Mouse (Mus musculus) intestine, embryonic 16.5 days (tissue): ENCODE measurements at regions not wholly inside any gene's neighbourhood (a gene's known extent, or its start where the extent isn't known, plus 50 kb on each side); places are given as distances from the start of the nearest gene placed in this dataset.

ENCODE experiments used
- ATAC-seq: fragments of 200-750 bp; cut with Nextera tagmentation; 2 replicates; pipeline ENCODE4 v1.8.0; 2017; ENCODE audit warnings: moderate TSS enrichment, moderate library complexity
- H3K27ac ChIP-seq: fragments of 300-500 bp; sonication (generic); 2 replicates; pipeline ENCODE4 v1.5.1; 2014; ENCODE audit warnings: mild to moderate bottlenecking, low read length
- H3K27me3 ChIP-seq: fragments of 300-500 bp; sonication (generic); replicated peaks from 2 replicates; pipeline ENCODE4 v1.6.1; 2014; ENCODE audit warnings: low read length, control low read depth, mixed read lengths; ENCODE audit not compliant: control insufficient read depth, insufficient read depth
- H3K36me3 ChIP-seq: fragments of 300-500 bp; sonication (generic); 2 replicates; pipeline ENCODE4 v1.6.1; 2014; ENCODE audit warnings: low read length, control low read depth; ENCODE audit not compliant: control insufficient read depth, insufficient read depth
- H3K4me1 ChIP-seq: fragments of 300-500 bp; sonication (generic); 2 replicates; pipeline ENCODE4 v1.6.1; 2014; ENCODE audit warnings: low read length, control low read depth, mixed read lengths; ENCODE audit not compliant: control insufficient read depth, insufficient read depth
- H3K4me2 ChIP-seq: fragments of 300-500 bp; sonication (generic); 2 replicates; pipeline ENCODE4 v1.6.1; 2014; ENCODE audit warnings: low read depth, low read length, control low read depth
- H3K4me3 ChIP-seq: fragments of 300-500 bp; sonication (generic); 2 replicates; pipeline ENCODE4 v1.5.1; 2014; ENCODE audit warnings: mild to moderate bottlenecking, low read length
- H3K9ac ChIP-seq: fragments of 300-500 bp; sonication (generic); 2 replicates; pipeline ENCODE4 v1.6.1; 2014; ENCODE audit warnings: low read depth, low read length
- H3K9me3 ChIP-seq: fragments of 300-500 bp; sonication (generic); 2 replicates; pipeline ENCODE4 v1.6.1; 2016; ENCODE audit warnings: low read length, control low read depth; ENCODE audit not compliant: control insufficient read depth
- WGBS: fragments of 180-500 bp; shearing (Covaris S2); extraction: QIAGEN DNeasy Blood & Tissue Kit; methylation state at CpG from one replicate; pipeline ENCODE4 v1.1.7; 2014; 5-methylcytosine and 5-hydroxymethylcytosine counted together

DNA sequence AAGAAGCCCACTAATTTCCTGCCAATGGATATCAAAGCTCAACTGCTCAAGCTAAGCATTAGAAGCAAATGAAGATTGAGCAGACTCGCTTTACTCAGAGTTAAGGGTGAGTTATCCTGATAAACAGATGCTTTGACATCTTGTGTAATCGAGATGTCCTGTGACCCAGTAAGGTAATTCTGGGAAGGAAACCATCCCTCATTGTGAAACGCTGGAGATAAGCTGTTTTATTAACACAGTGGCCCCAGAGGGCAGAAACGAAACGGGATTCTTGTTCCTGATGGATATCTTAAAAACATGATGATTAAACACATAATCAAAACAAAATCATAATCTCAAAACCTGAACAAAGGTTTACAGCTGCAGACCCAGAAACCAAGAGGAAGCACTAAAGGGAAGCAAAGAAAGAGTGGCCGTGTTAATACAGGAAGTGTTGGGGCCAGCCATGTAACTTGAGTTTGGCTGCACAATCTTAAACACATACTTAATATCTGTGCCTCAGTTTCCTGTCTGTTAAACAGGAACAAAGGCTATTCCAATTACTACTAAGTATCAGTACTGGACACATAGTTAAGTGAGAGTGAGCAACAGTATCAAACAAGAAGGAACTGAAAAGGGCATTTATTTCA lies 184.2 kb downstream of the Gm12728 start:
- WGBS: 36% methylated on average over 6 of the region's 6 CpGs
- 0 out of 2 replicates have a peak, but pooled peaks cover 5% of the 10 kb centered on the region for H3K4me1 ChIP-seq
- no peak overlapping the region for H3K9ac ChIP-seq
- no peak overlapping the region for H3K27ac ChIP-seq
- H3K27me3 ChIP-seq: no peaks in the 10 kb centered on the region
- no peak overlapping the region for H3K4me3 ChIP-seq
- no peaks in the 10 kb centered on the region for H3K9me3 ChIP-seq
- peak; percentile 63 for ATAC-seq
- H3K36me3 ChIP-seq: no peaks in the 10 kb centered on the region
- no peak overlapping the region for H3K4me2 ChIP-seq

DNA sequence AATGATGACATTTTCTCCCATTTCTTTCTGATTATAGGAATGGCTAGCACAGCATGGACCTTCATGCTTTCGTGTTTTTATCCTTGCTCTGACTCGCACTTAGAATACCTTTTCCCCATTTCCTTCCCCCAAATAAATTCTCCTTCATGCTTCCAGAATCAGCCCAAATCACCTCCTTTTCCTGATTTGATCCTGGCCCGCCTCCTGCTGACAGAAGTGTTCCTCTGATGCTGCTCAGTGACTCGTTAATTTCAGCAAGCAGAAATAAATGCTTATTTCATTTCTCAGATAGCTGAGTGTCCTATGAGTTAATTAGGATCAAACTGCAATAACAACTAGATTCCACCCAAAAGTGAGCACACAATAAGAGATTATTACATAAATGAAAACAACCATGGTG lies 185.3 kb downstream of the Gm12728 start:
- no peaks in the 10 kb centered on the region for H3K4me1 ChIP-seq
- no peaks in the 10 kb centered on the region for H3K27me3 ChIP-seq
- H3K9ac ChIP-seq: no peak overlapping the region
- no peaks in the 10 kb centered on the region for H3K36me3 ChIP-seq
- H3K27ac ChIP-seq: no peak overlapping the region
- H3K4me2 ChIP-seq: no peak overlapping the region
- 77% methylated on average over 4 of the region's 4 CpGs for WGBS
- no peak for ATAC-seq
- no peak overlapping the region for H3K4me3 ChIP-seq
- H3K9me3 ChIP-seq: no peaks in the 10 kb centered on the region

DNA sequence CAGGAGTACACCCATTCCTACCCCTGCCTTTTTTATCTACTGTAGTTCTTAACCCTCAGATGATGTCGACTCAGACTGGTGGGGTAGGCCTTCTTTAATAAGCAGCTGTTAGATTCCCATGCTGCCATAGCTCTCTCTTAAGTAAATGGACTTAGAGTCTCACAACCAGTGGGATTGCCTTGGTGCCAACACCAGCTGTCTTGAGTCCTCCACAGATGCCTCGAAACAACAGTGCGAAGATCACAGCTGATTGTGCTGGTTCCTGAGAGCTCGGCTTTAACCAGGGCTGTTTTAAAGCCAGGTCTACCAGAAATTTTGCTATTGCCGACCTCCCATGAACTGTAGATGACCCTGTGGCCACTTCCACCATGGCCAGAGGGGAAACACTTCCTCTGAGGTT lies 189.4 kb downstream of the Gm12728 start:
- Histone ChIP-seq H3K36me3 (no peaks in the 10 kb centered on the region), H3K9ac (no peak overlapping the region), H3K4me3 (no peak overlapping the region), H3K9me3 (no peaks in the 10 kb centered on the region), H3K4me2 (no peak overlapping the region), H3K27ac (no peak overlapping the region), H3K4me1 (no peaks in the 10 kb centered on the region), H3K27me3 (no peaks in the 10 kb centered on the region)
- ATAC-seq: no peak
- WGBS: 86% methylated on average over 5 of the region's 5 CpGs

DNA sequence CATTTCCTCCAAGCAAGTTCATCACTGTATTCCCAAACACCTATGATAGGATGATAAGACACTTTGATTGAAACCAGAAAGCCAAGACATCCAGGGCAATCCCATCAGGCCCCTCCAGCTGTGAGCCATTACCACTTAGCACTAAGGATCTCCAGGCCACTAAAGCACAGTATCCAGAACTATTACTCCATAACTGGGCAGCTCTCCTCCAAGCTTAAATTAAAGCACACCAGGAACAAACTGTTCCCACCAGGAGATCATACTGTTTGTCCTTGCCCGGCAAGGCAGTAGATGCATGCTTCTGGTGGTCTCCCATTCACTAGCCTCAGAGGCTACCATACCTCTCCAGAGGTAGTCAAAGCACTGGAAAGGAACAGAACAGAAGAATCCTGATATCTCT lies 193.3 kb downstream of the Gm12728 start:
- H3K27ac ChIP-seq: no peak overlapping the region
- no peaks in the 10 kb centered on the region for H3K36me3 ChIP-seq
- H3K4me3 ChIP-seq: no peak overlapping the region
- WGBS: 79% methylated on average over 1 of the region's 1 CpGs
- H3K4me1 ChIP-seq: no peaks in the 10 kb centered on the region
- no peaks in the 10 kb centered on the region for H3K27me3 ChIP-seq
- H3K9me3 ChIP-seq: no peaks in the 10 kb centered on the region
- no peak overlapping the region for H3K9ac ChIP-seq
- no peak overlapping the region for H3K4me2 ChIP-seq
- ATAC-seq: no peak

DNA sequence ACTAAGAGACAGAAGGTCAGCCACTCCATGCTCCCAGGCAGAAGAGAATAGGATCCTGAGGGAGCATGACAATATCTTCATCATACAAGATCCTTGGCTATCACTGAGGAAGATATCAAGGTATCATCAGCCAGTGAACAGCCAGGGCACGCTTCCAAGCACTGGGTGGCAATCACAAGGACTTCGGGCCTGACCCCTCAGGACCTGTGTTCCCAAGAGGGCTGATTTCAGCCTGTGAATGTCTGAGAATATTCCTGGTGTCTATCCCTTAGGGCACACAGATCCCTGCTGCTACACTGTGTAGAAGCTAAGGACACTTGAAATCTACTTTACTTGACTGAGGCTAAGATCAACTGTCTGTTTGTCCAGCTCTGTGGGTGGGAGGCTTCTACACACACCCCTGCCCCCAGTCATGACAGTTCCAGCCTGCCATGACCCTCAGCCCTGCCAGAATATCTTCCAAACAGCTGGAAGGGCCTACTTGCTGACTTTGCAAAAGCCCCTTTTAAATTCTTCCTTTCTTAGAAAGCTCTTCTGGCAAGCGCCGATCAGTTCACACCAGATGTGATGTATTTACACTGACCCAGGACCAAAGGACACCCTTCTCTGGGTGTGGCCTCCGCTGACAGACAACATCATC lies 198.4 kb downstream of the Gm12728 start:
- Histone ChIP-seq H3K9ac (no peak overlapping the region), H3K4me2 (no peak overlapping the region), H3K9me3 (no peaks in the 10 kb centered on the region), H3K27ac (no peak overlapping the region), H3K36me3 (no peaks in the 10 kb centered on the region), H3K27me3 (no peaks in the 10 kb centered on the region), H3K4me3 (no peak overlapping the region), H3K4me1 (no peaks in the 10 kb centered on the region)
- ATAC-seq: peak; percentile 48; the same call in 1 of the 2 replicates
- 63% methylated on average over 5 of the region's 5 CpGs for WGBS

DNA sequence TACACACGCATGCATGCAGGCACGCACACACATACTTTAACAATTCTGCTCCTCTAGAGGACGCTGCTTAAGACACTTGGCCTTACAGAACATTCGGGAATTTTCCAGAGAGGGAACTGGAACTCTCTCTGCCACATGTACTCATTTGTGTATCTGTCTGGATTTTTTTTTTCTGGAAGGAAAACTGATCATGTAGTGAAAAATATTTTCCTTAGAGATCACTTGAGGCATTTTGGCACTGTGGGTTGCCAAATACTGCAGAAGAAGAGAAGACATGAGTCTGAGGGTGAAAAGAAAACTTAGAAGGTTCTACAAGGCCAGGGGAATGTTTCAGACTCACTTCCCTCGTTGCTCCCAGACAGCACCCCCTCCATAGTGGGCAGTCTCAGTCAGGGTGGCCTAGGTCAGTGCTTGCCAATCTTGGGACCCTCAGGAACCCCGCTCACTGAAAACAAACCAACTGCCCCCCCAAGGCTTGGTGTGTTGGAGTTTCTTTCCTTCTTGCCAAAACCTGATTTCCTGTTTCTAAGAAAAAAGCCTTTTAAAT lies 203.0 kb downstream of the Gm12728 start:
- Histone ChIP-seq H3K4me3 (no peak overlapping the region), H3K9ac (no peak overlapping the region), H3K27ac (no peak overlapping the region), H3K27me3 (no peaks in the 10 kb centered on the region), H3K4me2 (no peak overlapping the region), H3K9me3 (no peaks in the 10 kb centered on the region), H3K36me3 (no peaks in the 10 kb centered on the region), H3K4me1 (no peaks in the 10 kb centered on the region)
- WGBS: 82% methylated on average over 6 of the region's 6 CpGs
- no peak for ATAC-seq

DNA sequence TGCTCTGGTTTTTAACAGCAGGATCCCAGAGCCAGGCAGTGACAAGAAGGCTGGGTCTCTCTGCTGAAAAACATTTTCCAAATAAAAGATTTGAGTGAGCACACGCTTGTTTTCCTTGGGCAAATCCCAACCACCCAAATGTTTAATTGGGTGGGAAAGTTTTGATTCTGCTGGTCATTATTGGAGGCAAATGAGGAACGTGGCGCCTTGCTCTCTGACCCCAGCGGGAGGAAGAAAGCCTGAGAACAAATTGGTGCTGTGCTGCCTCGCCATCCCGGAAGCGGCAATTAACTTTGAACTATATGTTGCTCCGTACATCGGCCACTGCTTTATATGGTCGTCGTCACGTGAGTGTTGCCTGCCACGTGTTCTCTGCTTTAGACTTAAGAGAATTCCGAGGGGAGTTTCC lies 204.7 kb downstream of the Gm12728 start:
- no peaks in the 10 kb centered on the region for H3K27me3 ChIP-seq
- no peak overlapping the region for H3K9ac ChIP-seq
- H3K36me3 ChIP-seq: no peaks in the 10 kb centered on the region
- H3K9me3 ChIP-seq: no peaks in the 10 kb centered on the region
- no peak overlapping the region for H3K4me3 ChIP-seq
- no peak overlapping the region for H3K27ac ChIP-seq
- no peaks in the 10 kb centered on the region for H3K4me1 ChIP-seq
- no peak for ATAC-seq
- 75% methylated on average over 14 of the region's 14 CpGs for whole genome bisulfite sequencing
- no peak overlapping the region for H3K4me2 ChIP-seq

DNA sequence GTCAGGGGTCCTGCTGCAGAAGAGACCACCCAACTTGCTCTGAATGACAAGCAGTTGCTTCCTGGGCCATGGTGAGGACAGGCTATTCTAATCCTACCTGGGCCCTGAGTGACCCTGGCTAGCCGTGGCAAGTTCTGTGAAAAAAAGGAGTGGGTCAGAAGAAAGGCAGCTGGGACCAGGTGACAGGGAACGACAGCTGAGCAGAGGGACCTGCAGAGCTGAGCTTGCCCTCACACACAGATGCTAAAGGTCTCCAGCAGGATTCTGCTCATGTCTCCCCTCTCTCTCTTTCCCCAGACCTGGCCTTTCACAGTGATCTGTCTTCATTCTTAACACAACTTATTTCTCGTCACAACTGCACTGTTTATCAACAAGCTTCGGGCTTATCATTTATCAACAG lies 206.4 kb downstream of the Gm12728 start:
- H3K9me3 ChIP-seq: no peaks in the 10 kb centered on the region
- no peaks in the 10 kb centered on the region for H3K4me1 ChIP-seq
- no peaks in the 10 kb centered on the region for H3K36me3 ChIP-seq
- WGBS: 51% methylated on average over 4 of the region's 4 CpGs
- no peaks in the 10 kb centered on the region for H3K27me3 ChIP-seq
- no peak overlapping the region for H3K4me3 ChIP-seq
- H3K4me2 ChIP-seq: no peak overlapping the region
- H3K27ac ChIP-seq: no peak overlapping the region
- no peak overlapping the region for H3K9ac ChIP-seq
- ATAC-seq: no peak

DNA sequence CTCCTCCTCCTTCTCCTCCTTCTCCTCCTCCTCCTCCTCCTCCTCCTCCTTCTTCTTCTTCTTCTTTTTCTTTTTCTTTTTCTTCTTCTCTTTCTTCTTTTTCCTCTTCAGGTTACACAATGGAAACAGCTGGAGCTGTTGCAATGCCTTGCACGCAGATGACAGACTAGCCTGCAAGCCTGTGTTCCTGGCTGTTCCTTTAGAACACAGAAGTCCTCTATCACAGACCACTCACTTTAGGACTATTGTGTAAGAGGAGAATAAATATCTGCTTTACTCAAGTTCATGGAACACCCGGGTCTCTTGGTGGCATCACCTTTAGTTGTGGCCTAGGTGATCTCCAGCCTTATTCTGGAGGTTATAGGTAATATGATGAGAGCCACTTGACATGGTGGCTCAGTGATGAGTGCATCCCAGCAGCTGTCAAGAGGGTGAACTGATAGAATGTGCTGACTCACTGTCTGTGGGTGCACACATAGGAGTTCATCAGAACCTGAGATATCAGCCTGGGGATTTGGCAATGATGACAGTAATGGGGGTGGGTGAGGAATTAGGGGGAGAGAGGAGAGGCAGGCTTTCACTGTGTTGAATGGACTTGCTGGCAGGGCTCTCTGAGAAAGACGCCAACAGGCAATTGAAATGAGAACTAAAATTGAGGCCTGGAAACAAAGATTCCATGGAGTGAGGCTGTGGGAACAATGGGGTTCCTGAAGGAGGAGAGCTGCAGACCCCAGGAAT lies 207.4 kb downstream of the Gm12728 start:
- no peak overlapping the region for H3K9ac ChIP-seq
- H3K27me3 ChIP-seq: no peaks in the 10 kb centered on the region
- no peak for ATAC-seq
- H3K9me3 ChIP-seq: no peaks in the 10 kb centered on the region
- no peaks in the 10 kb centered on the region for H3K36me3 ChIP-seq
- no peak overlapping the region for H3K4me3 ChIP-seq
- H3K4me1 ChIP-seq: no peaks in the 10 kb centered on the region
- 85% methylated on average over 3 of the region's 3 CpGs for WGBS
- H3K4me2 ChIP-seq: no peak overlapping the region
- no peak overlapping the region for H3K27ac ChIP-seq
